Mouse (Mus musculus) kidney, postnatal 25 days (tissue): ENCODE data around the gene Lgals2.

Source experiments
- DNase-seq, 2 experiments: peaks; one replicate each; pipeline ENCODE4 v3.0.0; 2021; ENCODE audit warnings: mixed read lengths in 2 of 2

The Lgals2 gene

DNA sequence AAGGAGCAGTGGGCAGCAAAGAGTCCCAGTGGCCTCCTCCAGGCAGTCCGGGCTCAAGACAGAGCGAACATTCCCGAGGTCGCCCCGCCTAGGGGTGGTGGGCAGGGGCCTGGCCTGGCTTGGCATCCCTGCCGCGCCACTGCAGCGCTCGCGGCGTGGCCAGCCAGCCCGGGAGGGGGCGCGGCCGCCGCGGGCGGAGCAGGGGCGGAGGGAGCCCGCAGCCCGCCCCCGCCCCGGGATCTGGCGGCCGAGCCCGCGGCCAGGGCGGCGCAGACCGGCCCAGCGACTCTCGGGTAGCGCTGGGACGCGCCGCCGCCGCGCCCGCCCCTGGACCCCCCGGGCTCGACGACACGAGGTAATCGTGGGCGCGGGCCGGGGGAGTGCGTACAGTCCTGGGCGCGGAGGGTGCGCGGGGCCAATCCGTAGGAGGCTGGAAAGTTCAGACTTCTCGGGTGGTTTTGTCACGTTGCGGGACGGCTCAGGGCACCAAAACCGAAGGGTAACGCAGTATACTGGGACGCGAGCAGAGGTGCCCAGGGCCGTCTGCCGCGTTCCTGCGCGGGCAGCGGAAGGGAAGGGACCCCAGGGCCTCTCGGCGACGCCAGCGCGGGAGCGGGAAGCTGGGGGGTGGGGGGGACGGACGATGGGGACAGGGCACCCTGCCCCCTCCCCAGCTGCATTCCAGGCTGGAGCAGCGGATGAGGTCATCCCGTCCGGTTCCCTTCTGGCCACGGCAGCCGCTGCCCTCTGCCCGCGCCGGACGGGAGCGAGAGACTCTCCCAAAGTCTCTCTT is 12.8 kb downstream of the Lgals2 start, which contains the start of gene Cdc42ep1:
Gene Cdc42ep1 (plus strand): TSS at position 254 of the 793 bp plus-strand sequence.
- peak; percentile 71 to 88 for DNase-seq

DNA sequence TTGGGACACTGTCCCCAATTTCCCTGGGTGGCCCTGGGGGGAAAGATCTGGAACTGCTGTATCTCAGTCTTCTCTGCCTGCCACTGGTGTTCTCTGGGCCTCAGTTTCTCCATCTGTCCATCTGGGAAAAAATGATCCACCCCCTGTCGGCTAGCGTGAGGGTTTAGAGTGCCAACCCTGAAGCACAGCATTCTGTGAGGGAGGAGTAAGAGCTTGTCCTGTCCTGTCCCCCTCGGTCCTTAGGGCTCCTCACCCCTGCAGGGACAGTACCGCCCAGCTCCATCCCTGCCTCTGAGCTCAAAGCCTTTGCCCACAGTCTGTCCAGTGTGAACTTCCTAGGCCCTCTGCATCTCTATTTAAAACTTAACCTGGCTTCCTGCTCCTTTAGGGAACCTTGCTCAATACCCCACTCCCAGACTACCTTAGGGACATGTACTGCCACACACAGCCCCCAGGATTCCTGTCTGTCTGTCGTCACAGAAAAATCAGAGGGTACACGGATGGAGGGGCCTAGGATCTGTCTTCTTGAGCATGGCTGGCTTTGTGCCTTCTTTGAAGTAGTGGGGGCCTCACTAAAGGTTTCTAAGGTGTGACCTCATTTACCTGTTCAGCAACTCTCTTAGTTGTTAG is 14.1 kb downstream of the Lgals2 start:
- no peak for DNase-seq

DNA sequence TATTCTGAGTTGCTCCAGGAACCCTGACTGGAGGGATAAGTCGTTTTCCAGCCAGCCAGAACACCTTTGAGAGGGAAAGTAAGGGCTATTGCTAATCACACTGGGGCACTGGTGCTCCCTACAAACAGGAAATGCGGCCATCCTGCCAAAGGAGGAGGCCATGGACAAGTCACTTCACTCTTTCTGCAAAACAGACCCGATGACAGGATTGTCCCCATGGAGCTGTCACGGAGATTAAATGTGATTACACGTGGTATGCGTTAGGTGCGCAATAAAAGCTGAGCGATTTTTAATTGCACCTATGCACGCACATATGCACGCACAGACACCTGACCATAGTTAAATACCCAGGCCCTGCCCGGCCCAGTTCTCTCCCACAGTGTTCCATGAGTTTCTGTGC is 14.6 kb downstream of the Lgals2 start:
- peak in 1 of 2 experiments; percentile 42 for DNase-seq

- peak in 1 of 2 experiments; percentile 61 for DNase-seq
Measured at GRCm38 (mm10) chr15:78840241-78840640, 15.1 kb downstream of the Lgals2 start.

- no peak for DNase-seq
Measured at GRCm38 (mm10) chr15:78839744-78840143, 15.6 kb downstream of the Lgals2 start.

DNA sequence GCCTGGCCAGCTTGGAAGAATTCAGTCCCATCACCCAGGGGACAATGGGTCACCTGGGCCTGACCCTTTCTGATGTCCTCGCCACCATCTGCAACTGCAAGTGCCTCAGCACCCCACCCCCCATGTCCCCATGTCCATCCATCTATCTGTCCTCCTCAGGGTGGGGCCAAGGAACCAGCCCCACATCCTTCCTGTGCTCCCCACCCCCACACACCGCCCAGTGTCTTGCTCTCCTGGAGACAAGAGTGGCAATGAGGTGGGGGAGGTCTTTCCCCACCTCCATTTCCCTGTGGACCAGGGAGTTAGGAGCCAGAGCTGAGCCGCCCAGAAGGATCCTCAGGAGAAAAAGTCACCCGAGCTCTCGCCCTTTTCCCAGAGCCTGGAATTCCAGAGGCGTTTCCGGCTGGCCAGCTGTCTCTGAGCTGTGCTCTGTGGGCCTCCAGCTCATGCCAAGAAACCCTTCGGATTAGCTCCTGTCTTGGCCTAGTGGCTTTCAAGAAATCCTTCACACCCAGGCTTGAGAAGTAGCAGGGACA is 19.2 kb downstream of the Lgals2 start:
- DNase-seq, result peak; percentile 87 to 95

GRCm38 (mm10) chr15:78835200-78836085 is 19.9 kb downstream of the Lgals2 start:
- peak; percentile 73 to 90 for DNase-seq

DNA sequence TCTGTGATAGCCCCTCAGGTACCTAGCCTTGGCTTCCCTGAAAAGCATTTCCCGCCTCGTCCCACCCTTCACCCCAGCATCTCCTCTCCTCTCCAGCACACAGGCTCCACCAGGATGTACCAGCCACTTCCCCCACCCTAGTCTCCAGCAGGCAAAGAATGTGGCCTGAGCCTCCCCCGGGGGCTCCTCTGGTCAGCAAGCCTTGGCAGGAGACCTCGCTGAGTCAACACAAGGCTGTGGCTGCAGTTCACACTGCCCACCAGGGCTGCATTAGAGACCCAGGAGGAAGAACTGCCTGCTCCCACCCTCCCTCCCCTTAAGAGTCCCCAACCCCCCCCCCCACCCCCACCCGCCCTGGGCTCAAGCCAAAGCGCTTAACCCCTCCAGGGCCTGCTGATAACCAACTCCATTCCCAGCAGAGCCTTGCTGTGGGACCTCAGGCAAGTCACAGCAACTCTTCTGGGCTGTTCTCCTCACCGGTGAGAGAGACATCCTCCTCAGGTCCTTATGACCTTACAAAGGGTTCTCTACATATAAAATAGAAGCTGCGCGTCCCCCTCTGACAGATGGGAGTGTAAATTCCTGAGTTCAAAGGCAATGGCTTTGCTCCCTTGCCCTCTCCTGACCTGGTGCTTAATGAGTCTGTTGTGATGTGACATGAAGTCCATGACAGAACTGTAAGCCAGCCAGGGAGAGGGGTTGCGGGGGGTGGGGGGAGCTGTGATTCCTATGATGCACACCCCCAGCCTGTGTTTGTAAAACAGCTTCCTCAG is 20.9 kb downstream of the Lgals2 start:
- peak; percentile 50 to 79 for DNase-seq

GRCm38 (mm10) chr15:78833582-78833981 is 21.7 kb downstream of the Lgals2 start:
- peak in 1 of 2 experiments; percentile 46 for DNase-seq

DNA sequence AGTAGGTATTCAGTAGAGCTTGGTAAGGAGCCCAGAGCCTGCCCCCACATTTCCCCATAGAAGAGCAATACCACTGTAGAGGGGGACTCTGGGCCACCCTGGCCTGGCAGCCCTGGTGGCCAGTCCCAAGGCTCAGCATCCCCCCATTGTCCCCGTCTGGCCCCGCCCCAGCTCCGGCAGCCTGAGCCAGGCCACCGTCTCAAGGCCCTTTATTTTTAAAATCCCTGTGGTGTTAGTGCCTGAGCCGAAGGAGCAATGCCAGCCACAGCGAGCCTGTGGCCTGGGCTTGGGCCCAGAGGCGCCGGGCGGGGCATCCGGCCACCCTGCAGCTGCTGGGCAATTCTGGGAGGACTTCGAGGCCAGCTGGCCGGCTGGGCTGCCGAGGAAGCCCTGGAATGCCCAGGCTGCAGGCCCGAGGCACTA is 22.6 kb downstream of the Lgals2 start:
- DNase-seq, result peak; percentile 78 to 92

- DNase-seq, result peak; percentile 79 to 93
Measured at GRCm38 (mm10) chr15:78831720-78832657, 23.3 kb downstream of the Lgals2 start.

DNA sequence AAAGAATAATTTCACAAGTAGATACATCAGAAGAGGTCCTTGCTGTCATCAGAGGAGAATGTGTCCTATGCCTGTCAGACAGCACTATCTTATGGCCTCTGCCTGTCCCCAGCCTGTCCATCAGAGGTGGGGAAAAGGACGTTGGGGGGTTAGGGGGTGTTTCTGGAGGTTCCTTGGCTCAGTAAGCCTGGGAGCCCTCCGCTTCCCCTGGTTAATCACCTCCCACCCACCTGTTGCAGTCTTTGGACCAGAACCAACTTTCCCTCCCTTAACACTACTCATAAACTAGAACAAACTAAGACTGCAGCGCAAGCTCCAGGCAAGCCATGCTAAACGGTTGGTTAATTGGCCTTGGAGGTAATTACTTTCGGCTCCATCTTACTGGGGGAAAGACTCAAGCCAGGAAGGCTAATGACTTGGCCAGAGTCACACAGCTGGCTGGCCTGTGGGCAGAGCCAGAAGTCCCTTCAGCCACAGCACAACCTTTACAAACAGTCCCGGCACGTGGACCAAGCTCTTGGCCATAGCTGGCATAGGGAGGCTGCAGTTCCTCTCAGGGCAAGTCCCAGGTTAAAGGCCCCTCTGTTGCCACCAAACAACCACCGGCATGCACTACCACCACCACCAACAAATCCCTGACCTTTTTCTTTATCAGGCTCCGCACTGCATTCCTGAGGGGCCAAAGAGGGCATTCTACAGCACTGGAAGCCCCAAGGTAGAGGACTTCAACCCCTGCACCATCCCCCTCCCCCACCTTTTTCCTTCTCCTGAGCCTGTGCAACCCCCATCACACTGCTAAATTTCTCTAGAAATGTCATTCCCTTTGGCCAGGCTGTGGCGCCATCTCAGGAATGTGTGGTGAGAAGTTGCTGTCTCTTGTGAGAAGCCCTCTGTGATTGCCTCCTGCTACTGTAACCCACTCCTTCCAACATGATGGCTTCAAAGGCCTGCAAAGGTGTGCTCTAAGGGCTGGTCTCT is 24.3 kb downstream of the Lgals2 start:
- DNase-seq, result peak in 1 of 2 experiments; percentile 75

GRCm38 (mm10) chr15:78829636-78830035 is 25.7 kb downstream of the Lgals2 start:
- no peak for DNase-seq

- no peak for DNase-seq
Measured at GRCm38 (mm10) chr15:78828315-78828714, 27.0 kb downstream of the Lgals2 start.

DNA sequence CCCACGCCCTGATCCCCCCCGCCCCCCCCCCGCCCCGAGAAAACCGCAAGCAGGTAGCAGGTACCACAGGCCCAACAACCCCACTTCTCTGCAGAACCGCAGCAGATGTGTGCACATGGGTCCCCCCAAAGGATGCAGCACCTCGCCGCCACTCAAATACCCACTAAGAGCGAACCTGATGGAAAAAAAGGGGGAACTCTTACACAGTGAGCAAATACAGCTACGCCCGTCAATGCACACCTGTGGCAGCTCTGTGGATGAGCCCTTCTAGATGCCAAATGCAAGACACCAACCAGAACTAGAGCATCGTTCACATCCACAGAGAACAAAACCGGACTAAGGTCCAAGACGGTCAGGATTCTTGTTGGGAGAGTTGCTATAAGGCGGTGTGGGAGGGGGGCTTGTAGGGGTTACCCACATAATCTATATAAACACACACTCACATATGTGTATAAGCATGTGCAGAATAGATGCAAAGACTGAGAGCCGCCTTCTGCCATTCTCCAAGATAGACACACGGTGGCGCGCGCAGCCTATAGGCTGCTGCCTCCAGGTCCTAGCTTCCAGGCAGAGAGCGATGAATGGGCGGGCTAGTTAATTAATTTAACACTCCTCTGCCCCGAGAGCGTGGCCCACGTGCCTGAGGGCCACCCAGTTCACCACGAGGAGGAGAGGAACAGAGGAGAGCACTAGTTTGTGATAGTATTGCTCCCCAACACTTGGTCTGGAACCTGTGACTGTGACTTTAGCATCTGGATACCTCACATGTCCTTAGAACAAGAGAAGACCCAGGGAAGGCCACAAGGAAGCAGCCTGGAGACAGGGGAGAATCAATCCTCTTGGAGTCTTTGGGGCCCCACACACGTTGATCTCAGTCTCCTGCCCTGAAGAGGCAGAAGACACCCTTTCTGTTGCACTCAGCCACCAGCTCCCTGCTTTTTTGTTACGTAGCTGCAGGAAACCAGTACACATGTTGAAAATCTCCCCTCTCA is 28.8 kb downstream of the Lgals2 start:
- peak; percentile 84 to 85 for DNase-seq

DNA sequence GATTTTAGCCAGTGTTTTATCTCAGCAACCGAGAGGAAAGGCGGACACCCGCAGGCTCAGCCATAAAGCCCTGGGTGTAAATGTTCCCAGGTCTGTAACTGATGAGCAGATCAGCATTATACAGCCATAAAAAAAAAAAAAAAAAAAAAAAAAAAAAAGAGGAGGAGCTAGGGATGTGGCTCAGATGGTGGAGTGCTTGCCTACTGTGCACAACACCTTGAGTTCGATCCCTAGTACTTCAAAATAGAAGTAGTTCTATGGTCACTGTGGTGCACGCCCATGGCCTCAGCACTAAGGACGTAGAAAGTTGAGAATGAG is 39.3 kb downstream of the Lgals2 start:
- DNase-seq, result no peak

DNA sequence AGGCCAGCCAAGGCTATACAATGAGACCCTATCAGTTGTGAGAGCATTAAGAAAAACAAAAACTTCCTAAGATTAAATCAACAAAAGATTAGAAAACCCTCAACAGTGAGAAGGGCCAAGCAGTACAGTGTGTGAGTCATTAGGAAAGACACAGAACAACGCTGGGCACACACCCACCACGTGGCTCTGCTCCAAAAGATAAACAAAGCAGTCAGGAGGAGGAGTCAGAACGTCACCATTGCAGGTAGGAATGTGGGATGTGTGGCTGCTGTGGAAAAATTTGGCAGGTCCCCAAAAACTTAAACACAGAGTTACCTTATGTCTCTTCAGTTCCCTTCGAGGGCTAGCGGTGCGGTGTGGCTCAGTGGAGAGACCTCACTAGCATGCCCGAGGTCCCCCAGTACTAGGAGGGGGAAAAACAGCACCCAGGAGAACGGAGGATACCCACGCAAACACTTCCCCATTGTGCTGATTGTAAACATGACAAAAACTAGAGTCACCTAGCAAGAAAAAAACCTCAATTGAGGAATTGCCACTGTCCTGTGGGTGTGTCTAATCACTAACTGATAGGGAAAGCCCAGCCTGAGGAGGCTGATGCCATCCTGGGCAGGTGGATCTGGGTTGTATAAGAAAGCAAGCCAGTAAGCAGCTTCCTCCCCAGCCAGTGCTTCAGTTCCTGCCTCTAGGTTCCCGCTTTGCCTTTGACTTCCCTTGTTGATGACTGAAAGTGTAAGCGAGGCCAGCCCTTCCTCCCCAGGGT is 39.8 kb downstream of the Lgals2 start:
- no peak for DNase-seq

DNA sequence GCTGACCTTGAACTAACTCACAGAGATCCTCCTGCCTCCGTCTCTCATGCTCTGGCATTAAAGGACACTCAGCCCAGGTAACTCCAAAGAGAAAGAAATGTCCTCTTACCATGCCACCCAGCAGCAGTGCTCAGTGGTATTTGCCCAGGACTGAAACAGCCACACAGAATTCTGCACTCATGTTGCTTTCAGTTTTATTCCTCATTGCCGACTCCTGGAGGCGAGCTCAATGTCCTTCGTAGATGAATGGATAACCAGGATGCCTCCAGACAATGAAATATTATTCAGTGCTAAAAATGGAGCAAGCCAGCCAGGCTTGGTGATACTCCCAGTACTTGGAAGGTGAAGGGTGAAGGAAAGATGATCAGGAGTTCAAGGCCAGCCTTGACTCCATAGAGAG is 41.7 kb downstream of the Lgals2 start:
- no peak for DNase-seq
